Mouse (Mus musculus): ENCODE data around the gene Ppp4c.

Gene Ppp4c

GRCm38 (mm10) chr7:126802134-126802889 lies 10.0 kb upstream of the Ppp4c start:
- in situ Hi-C loops (cut with MseI, MboI) = no loop called here

DNA sequence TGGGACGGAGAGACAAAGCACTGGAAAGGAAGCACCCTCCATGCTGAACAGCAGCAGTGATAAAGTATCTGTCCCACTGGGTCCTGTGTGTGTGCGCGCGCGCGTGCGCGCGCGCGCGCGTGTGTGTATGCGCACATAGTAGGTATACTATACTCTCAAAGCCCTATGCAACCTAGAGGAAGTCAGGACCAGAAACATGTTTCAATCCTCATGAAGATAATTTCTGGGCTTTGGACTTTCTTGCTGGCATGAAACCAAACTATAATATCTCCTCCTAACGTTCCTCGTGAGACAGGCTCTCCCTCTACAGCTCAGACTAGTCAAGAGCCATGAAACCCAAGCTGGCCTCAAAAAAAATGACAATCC lies 8.7 kb upstream of the Ppp4c start:
- in situ Hi-C loops (cut with MseI, MboI) = no loop called here

GRCm38 (mm10) chr7:126800269-126801056 lies 8.2 kb upstream of the Ppp4c start:
- in situ Hi-C loops (cut with MseI, MboI) = no loop called here

DNA sequence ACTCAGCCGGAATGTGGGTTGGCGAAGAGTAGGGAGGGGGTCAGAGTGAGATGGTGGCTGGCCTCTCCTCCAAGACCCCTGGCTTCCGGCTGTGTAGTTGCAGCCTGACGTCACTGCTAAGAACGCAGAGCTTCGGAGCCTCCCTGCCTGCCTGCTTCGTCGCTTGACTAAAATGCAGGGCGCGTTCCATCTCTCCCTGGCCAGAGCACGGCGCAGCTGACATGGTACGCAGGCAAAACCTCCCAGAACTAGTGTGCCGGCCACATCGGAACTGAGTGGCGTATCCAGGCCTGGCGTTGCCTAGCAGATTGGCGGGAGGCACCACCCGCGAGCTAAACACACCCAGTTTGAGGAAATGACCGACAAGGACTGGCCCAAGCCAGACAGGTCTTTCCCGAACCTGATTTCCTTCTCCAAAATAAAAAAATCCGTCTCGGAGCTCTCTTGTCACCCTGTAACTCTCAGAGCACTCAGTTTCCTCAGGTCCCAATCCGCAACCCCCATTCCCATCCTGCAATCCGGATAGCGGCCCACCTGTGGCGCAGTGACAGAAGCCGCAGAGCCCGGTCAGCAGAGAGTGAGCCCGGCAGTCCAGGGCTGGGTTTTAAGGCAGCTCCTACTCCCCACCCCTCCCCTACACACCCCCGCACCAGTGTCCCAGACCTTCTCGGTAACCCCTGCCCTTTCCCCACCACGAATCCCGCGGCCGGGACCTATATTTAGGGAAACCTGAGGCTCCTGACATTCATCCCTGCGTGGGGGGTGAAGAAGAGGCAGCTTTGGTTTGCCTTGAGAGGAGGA lies 7.4 kb upstream of the Ppp4c start:
- in situ Hi-C loops (cut with MseI, MboI) = no loop called here

GRCm38 (mm10) chr7:126799050-126799467 lies 6.8 kb upstream of the Ppp4c start:
- in situ Hi-C loops (cut with MseI, MboI) = no loop called here

DNA sequence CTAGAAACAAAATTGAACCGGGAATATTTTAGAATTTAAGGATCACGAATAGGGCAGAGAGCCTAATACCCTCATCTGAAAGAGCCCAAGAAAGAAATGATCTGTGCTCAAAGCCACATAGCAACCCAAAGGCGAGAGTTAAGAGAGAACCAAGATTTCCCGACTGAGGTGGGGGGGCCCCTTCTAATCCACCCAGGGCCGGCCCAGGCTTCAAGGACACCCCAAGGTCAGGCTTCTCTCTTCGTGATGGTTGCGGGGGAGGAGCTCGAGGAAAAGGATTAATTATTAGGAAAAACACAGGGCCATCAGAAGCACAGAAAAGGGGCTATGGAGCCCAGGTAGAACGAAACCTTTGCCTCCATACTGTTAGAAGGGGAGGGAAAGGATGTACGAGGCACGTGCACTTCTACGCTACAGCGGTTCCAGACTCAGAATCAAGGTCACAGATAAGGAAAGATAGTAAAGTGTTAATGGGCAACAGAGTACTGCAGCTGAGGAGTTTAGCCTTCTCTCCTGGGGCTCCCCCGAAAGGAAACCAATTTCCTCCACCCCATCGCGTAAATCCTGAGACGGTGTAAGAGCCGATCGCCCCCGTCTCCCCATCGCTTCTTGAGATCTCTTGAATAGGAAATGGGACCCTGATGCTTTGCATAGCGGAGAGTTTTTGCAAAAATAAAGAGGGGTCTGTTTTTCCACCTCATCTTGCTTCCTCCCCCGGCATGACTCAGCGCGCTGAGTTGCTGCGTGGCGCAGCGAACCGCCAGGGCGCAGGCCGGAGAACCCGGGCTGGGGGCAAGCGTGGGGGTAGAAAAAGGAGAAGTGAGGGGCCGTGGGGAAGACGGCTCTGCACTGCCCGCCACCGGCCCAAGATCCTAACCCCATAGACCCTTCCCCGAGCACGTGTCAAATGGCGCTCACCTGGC lies 6.1 kb upstream of the Ppp4c start:
- in situ Hi-C loops (cut with MseI, MboI) = no loop called here

- in situ Hi-C loops (cut with MseI, MboI) = no loop called here
These were observed 5.3 kb upstream of the Ppp4c start, which contains the start of gene Fam57b for GRCm38 (mm10) chr7:126797411-126798126. Gene Fam57b, plus strand, starts transcription at chr7:126797668.

DNA sequence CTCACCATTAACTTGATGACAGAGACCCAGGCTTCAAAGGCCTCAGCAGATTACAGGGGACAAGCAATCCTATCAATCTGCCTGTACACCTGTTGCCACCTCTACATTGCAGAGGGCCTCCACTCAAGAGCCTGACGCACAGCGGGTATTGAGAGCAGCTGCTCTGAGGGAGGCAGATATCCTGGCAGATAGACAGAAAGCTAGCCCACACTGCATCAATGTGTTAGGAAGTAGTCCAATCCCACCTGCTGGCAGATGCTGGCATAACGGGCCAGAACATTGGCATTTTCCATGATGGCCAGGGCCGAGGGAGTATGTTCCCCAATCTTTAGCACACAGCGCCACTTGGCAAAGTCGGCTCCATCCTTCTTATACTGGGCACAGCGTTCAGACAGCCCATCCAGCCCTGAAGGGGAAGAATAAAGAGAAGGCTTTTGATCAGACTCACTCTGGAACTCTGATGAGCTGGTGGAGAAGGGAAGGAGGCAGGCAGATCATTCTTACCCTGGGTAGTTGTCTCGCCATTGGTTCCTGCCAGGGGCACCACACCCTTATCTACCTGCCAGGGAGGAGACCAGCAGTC lies 4.1 kb upstream of the Ppp4c start:
- in situ Hi-C loops (cut with MseI, MboI) = no loop called here

DNA sequence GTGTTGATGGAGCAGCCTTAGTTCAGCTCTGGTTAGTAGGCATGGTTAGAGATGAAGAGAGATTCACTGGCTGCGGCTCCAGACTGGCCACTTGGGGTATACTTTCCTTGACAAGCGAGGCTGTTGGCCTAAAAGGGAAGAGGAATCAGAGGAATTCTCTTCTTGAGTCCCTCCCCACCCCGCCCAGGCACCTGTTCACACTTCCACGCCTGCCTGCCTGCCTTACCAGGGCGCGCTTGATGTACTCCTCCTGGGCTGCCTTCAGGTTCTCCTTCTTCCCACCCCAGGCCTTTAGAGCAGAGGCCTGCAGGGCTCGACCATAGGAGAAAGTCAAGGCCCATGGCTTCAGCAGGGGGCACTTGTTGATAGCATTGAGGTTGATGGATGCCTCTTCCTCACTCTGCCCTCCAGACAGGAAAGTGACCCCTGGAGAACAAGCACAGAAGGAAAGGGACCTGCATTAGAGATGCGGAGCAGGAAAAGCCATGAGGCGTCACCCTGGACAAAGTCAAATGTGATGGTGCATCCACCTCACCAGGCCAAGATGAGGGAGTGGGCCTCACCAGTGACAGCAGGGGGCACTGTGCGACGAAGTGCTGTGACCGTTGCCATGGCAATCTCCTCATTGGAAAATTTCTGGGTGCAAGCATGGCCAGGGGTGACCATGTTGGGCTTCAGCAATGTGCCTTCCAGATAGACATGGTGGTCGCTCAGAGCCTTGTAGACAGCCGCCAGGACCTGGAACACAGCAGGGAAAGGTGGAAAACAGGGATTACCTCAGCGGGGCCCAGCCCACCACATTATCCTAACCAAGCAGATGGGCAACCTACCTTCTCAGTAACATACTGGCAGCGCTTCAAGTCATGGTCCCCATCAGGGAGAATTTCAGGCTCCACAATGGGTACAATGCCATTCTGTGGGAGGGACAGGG lies 3.4 kb upstream of the Ppp4c start:
- in situ Hi-C loops (cut with MseI, MboI) = no loop called here

GRCm38 (mm10) chr7:126794271-126794605 lies 1.9 kb upstream of the Ppp4c start:
- in situ Hi-C loops (cut with MseI, MboI) = no loop called here

GRCm38 (mm10) chr7:126793456-126794270 lies 1.4 kb upstream of the Ppp4c start:
- in situ Hi-C loops (cut with MseI, MboI) = no loop called here

- in situ Hi-C loops (cut with MseI, MboI) = no loop called here
These were observed 586 bp upstream of the Ppp4c start for GRCm38 (mm10) chr7:126792721-126793443.

GRCm38 (mm10) chr7:126789141-126789540 lies 3.2 kb downstream of the Ppp4c start:
- in situ Hi-C loops (cut with MseI, MboI) = no loop called here

GRCm38 (mm10) chr7:126786142-126786541 lies 6.2 kb downstream of the Ppp4c start:
- in situ Hi-C loops (cut with MseI, MboI) = no loop called here

DNA sequence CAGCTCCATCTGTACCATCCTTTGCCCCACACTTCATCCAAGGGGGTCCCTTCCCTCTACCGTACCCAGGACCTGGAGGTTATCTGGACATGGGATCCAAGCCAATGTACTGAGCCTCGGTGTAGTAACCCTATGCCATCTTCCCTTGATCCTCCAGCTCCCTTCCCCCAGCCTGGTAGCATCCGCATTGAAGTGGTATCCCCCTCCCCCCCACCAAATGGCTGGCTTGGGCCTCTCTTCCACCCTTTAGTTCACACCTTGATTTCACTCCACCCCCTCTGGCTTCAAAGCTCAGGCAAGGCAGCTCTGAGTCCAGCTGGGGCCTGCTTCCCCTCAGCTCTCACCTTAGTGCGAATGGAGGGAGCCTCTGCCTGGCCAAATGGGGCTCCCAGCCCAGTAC lies 7.2 kb downstream of the Ppp4c start:
- in situ Hi-C loops (cut with MseI, MboI) = no loop called here

DNA sequence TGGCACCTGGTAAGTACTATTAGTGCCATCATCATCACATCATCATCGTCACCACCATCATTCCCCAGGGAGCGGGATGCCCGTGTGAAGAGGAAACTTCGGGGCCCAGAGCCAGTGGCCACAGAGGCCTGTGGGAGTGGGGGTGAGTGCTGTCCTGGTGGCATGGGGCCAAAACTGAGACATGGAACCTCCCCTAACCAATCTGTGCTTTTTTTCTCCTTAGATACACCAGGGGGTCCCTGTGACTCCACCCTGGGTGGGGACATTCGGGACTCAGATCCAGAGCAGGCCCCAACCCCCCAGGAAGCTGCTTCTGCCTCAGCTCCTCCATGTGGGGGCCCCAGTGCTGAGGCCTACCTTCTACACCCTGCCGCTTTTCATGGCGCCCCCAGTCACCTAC lies 7.8 kb downstream of the Ppp4c start:
- in situ Hi-C loops (cut with MseI, MboI) = no loop called here

DNA sequence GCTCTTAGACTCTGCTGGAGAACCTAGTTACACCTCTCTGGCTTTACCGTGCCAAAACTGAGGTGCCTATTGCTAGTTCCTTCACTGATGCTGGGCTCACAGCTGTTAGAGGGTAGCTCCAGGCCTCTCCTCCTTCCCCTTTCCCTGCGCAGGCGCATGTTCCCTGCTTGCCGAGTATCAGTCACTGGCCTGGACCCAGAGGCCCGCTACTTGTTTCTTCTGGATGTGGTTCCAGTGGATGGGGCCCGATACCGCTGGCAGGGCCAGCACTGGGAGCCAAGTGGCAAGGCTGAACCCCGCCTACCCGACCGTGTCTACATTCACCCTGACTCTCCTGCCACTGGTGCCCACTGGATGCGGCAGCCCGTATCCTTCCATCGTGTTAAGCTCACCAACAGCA lies 9.6 kb downstream of the Ppp4c start:
- in situ Hi-C loops (cut with MseI, MboI) = no loop called here

Data from mouse trophoblast stem cell (cell line).